Mouse (Mus musculus): ENCODE results near the gene Syn2.
A peak's percentile ranks its signal among the peaks of the same experiment; 100 is the strongest.

GRCm38 (mm10) chr6:115174845-115175244 lies 40.1 kb downstream of the Syn2 start:
- TF ChIP-seq CTCF (IDR thresholded peaks at IDR 0.05; ENCODE audit: low read depth, low read length) (peak; percentile 62), GATA1 (IDR thresholded peaks at IDR 0.05; ENCODE audit: borderline replicate concordance, low read length) (no peak), TAL1 (conservative IDR thresholded peaks at IDR 0.05; ENCODE audit: low read depth, low read length) (no peak)

All from G1E (cell line).